Mouse (Mus musculus): ENCODE measurements around the gene Adam8. TPM values are rescaled to one million over a fixed set of nuclear protein-coding genes. Genes with fewer than 3 reads are reported as not detected.
A peak's percentile ranks its signal among the peaks of the same experiment; 100 is the strongest.

The Adam8 gene
- polyA plus RNA-seq, 1 experiment from 2014 or later: 3.0 TPM

GRCm38 (mm10) chr7:140007781-140008180, 15.4 kb upstream of the Adam8 start:
- Histone ChIP-seq H3K36me3 (ENCODE audit: control insufficient read depth, insufficient read depth, low read length) (peaks cover 10% of the 10 kb centered on the region), H3K27ac (ENCODE audit: low read depth, low read length) (no peak overlapping the region), H3K4me3 (ENCODE audit: low read depth, low read length) (no peak overlapping the region), H3K9me3 (ENCODE audit: control insufficient read depth, low read length) (no peaks in the 10 kb centered on the region), H3K4me2 (ENCODE audit: low read depth, low read length, severe bottlenecking) (no peak overlapping the region), H3K9ac (ENCODE audit: low read length) (no peak overlapping the region), H3K4me1 (replicated peaks; ENCODE audit: control insufficient read depth, insufficient read depth, low read length) (no peaks in the 10 kb centered on the region), H3K27me3 (ENCODE audit: control insufficient read depth, insufficient read depth, low read length) (no peaks in the 10 kb centered on the region)
- no peak for DNase-seq (ENCODE audit: low spot score)
- 94% methylated on average over 9 of the region's 9 CpGs for WGBS
- ATAC-seq (replicated peaks; ENCODE audit: low FRiP score): no peak

DNA sequence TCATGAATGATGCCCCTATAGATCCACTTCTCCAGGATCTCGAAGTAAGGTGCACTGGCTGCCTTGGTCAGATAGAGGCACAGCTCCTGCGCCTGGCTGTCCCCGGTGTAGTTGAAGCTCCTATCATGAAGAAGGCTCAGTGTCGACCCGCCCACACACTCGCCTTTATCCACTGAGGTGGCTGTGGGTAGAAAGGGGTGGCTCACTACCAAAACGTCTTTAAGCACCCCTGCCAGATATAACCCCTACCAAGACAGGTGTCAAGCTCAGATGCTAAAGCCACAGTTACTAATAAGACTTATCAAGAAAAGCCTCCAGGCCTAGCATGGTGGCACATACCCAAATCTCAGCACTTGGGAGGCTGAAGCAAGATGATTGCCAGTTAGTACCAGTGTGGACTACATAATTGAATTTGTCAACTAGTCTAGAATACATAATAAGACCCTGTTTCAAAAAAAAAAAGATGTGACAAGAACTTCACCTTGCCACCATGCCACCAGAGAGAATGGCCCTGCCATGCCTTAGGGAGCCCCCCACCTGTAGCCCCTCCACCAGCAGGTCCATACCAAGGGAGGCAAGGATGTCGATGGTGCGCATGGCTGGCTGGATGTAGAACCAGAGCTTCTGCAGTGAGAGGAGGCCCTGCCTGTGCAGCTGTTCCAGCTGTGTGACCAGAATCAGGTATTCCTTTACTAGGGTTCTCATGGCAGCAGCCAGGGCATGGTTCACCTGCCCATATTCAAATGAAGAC, 14.7 kb upstream of the Adam8 start:
- Histone ChIP-seq H3K9me3 (ENCODE audit: control insufficient read depth, low read length) (no peaks in the 10 kb centered on the region), H3K9ac (ENCODE audit: low read length) (no peak overlapping the region), H3K27me3 (ENCODE audit: control insufficient read depth, insufficient read depth, low read length) (no peaks in the 10 kb centered on the region), H3K36me3 (ENCODE audit: control insufficient read depth, insufficient read depth, low read length) (peaks cover 10% of the 10 kb centered on the region), H3K4me3 (ENCODE audit: low read depth, low read length) (no peak overlapping the region), H3K4me1 (replicated peaks; ENCODE audit: control insufficient read depth, insufficient read depth, low read length) (no peaks in the 10 kb centered on the region), H3K27ac (ENCODE audit: low read depth, low read length) (no peak overlapping the region), H3K4me2 (ENCODE audit: low read depth, low read length, severe bottlenecking) (no peak overlapping the region)
- no peak for ATAC-seq (replicated peaks; ENCODE audit: low FRiP score)
- 93% methylated on average over 9 of the region's 9 CpGs for WGBS
- peak; percentile 30 for DNase-seq (ENCODE audit: low spot score)

DNA sequence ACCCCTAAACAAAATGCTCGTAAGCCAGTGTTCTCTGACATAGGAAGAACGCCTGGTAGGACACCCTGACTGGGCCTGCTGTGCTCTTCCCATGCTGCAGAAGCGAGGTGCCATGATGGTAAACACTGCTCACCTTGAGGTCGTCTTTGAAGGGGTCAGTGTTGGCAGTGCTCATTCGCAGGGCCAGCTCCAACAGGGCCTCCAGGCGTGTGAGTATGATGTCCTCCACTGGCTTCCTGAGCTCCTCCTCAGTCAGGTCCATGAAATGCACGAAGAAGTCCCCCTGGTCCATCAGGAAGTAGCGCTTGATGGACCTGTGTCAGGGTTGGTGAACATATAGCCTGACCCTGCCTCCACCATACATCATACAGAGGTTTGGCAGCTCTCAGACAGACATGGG, 12.3 kb upstream of the Adam8 start:
- H3K9ac ChIP-seq (ENCODE audit: low read length): no peak overlapping the region
- no peaks in the 10 kb centered on the region for H3K27me3 ChIP-seq (ENCODE audit: control insufficient read depth, insufficient read depth, low read length)
- H3K4me2 ChIP-seq (ENCODE audit: low read depth, low read length, severe bottlenecking): no peak overlapping the region
- no peak for ATAC-seq (replicated peaks; ENCODE audit: low FRiP score)
- H3K27ac ChIP-seq (ENCODE audit: low read depth, low read length): no peak overlapping the region
- H3K4me3 ChIP-seq (ENCODE audit: low read depth, low read length): no peak overlapping the region
- peaks cover 21% of the 10 kb centered on the region for H3K36me3 ChIP-seq (ENCODE audit: control insufficient read depth, insufficient read depth, low read length)
- 88% methylated on average over 8 of the region's 8 CpGs for WGBS
- no peaks in the 10 kb centered on the region for H3K9me3 ChIP-seq (ENCODE audit: control insufficient read depth, low read length)
- DNase-seq (ENCODE audit: low spot score): no peak
- H3K4me1 ChIP-seq (replicated peaks; ENCODE audit: control insufficient read depth, insufficient read depth, low read length): no peaks in the 10 kb centered on the region

GRCm38 (mm10) chr7:140001086-140001740, 8.9 kb upstream of the Adam8 start:
- ATAC-seq (replicated peaks; ENCODE audit: low FRiP score): no peak
- Histone ChIP-seq H3K36me3 (ENCODE audit: control insufficient read depth, insufficient read depth, low read length) (peaks cover 28% of the 10 kb centered on the region), H3K27me3 (ENCODE audit: control insufficient read depth, insufficient read depth, low read length) (no peaks in the 10 kb centered on the region), H3K27ac (ENCODE audit: low read depth, low read length) (no peak overlapping the region), H3K4me2 (ENCODE audit: low read depth, low read length, severe bottlenecking) (no peak overlapping the region), H3K9ac (ENCODE audit: low read length) (no peak overlapping the region), H3K4me1 (replicated peaks; ENCODE audit: control insufficient read depth, insufficient read depth, low read length) (no peaks in the 10 kb centered on the region), H3K9me3 (ENCODE audit: control insufficient read depth, low read length) (no peaks in the 10 kb centered on the region), H3K4me3 (ENCODE audit: low read depth, low read length) (no peak overlapping the region)
- 45% methylated on average over 12 of the region's 12 CpGs for WGBS
- DNase-seq (ENCODE audit: low spot score): no peak

- Histone ChIP-seq H3K9ac (ENCODE audit: low read length) (no peak overlapping the region), H3K27ac (ENCODE audit: low read depth, low read length) (no peak overlapping the region), H3K27me3 (ENCODE audit: control insufficient read depth, insufficient read depth, low read length) (no peaks in the 10 kb centered on the region), H3K4me1 (replicated peaks; ENCODE audit: control insufficient read depth, insufficient read depth, low read length) (no peaks in the 10 kb centered on the region), H3K4me3 (ENCODE audit: low read depth, low read length) (no peak overlapping the region), H3K36me3 (ENCODE audit: control insufficient read depth, insufficient read depth, low read length) (peaks cover 21% of the 10 kb centered on the region), H3K9me3 (ENCODE audit: control insufficient read depth, low read length) (no peaks in the 10 kb centered on the region), H3K4me2 (ENCODE audit: low read depth, low read length, severe bottlenecking) (no peak overlapping the region)
- 95% methylated on average over 13 of the region's 13 CpGs for WGBS
- ATAC-seq (replicated peaks; ENCODE audit: low FRiP score) (no peak), DNase-seq (ENCODE audit: low spot score) (no peak)
Measured at GRCm38 (mm10) chr7:139998691-139999350, 6.5 kb upstream of the Adam8 start.

DNA sequence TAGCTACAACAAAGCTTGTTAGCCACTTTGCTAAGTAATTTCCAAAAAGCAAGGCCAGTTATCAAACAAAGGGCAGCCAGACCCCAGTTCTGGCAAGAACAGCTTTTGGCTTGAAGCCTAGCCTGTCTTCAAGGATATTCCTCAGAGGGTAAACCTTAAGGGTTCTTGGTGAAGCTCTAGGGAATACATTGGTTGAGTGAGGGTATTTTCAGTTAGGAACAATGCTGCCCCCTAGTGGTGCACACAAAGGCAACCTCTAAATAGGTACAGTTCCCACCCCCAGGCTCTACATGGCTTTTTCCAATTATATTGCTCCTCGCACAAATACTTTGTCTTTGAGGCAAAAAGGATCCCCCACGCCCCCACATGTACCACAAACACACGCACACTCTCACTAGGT, 2.3 kb upstream of the Adam8 start:
- no peak overlapping the region for H3K4me3 ChIP-seq (ENCODE audit: low read depth, low read length)
- H3K27me3 ChIP-seq (ENCODE audit: control insufficient read depth, insufficient read depth, low read length): no peaks in the 10 kb centered on the region
- H3K4me1 ChIP-seq (replicated peaks; ENCODE audit: control insufficient read depth, insufficient read depth, low read length): no peaks in the 10 kb centered on the region
- ATAC-seq (replicated peaks; ENCODE audit: low FRiP score) (no peak), DNase-seq (ENCODE audit: low spot score) (peak; percentile 74)
- no peak overlapping the region for H3K9ac ChIP-seq (ENCODE audit: low read length)
- no peak overlapping the region for H3K27ac ChIP-seq (ENCODE audit: low read depth, low read length)
- H3K9me3 ChIP-seq (ENCODE audit: control insufficient read depth, low read length): no peaks in the 10 kb centered on the region
- H3K4me2 ChIP-seq (ENCODE audit: low read depth, low read length, severe bottlenecking): no peak overlapping the region
- 27% methylated on average over 3 of the region's 3 CpGs for WGBS
- H3K36me3 ChIP-seq (ENCODE audit: control insufficient read depth, insufficient read depth, low read length): peaks cover 10% of the 10 kb centered on the region

DNA sequence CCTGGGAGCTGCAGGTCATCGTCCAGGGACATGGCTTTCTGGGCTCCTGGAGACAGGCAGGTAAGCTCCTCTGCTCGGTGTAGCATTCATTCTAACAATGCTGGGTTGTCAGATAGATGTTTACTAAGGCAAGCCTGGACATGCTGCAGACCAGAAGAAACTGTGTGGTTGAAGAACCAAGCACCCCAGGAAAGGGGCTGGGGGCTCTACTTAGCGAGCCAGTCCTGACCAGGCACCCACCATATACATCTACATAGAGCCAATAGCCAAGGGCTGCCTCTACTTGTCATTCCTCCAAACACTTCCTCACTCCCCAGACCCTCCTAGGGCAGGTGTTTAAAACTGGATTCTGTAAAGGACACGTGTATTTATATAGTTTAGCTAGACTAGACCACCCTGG, 1.8 kb upstream of the Adam8 start:
- Histone ChIP-seq H3K4me2 (ENCODE audit: low read depth, low read length, severe bottlenecking) (no peak overlapping the region), H3K27ac (ENCODE audit: low read depth, low read length) (no peak overlapping the region), H3K9ac (ENCODE audit: low read length) (no peak overlapping the region), H3K4me1 (replicated peaks; ENCODE audit: control insufficient read depth, insufficient read depth, low read length) (no peaks in the 10 kb centered on the region), H3K36me3 (ENCODE audit: control insufficient read depth, insufficient read depth, low read length) (peaks cover 10% of the 10 kb centered on the region), H3K4me3 (ENCODE audit: low read depth, low read length) (no peak overlapping the region), H3K9me3 (ENCODE audit: control insufficient read depth, low read length) (no peaks in the 10 kb centered on the region), H3K27me3 (ENCODE audit: control insufficient read depth, insufficient read depth, low read length) (no peaks in the 10 kb centered on the region)
- no peak for ATAC-seq (replicated peaks; ENCODE audit: low FRiP score)
- DNase-seq (ENCODE audit: low spot score): no peak
- 78% methylated on average over 4 of the region's 4 CpGs for WGBS

DNA sequence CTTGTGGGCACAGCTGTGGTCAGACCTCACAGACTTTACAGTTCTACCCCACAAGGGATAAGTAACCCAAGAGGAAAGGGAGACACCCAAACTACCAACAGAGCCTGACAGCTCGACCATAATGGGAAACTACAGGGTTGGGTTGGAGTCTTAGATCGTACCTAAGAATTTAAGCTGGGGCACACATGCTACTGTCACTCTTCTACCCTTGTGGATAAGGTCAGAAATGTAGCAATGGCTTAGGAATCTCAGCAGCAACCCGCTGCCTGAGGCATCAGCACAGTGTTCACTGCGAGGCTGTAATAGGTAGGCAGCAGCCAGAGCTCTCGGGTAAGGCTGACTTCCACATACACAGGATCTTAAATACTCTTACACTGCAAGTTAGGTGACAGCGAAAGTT, 1.2 kb upstream of the Adam8 start:
- WGBS: 93% methylated on average over 6 of the region's 6 CpGs
- ATAC-seq (replicated peaks; ENCODE audit: low FRiP score) (no peak), DNase-seq (ENCODE audit: low spot score) (no peak)
- H3K4me1 ChIP-seq (replicated peaks; ENCODE audit: control insufficient read depth, insufficient read depth, low read length): no peaks in the 10 kb centered on the region
- no peaks in the 10 kb centered on the region for H3K9me3 ChIP-seq (ENCODE audit: control insufficient read depth, low read length)
- no peak overlapping the region for H3K9ac ChIP-seq (ENCODE audit: low read length)
- H3K4me3 ChIP-seq (ENCODE audit: low read depth, low read length): no peak overlapping the region
- H3K27me3 ChIP-seq (ENCODE audit: control insufficient read depth, insufficient read depth, low read length): no peaks in the 10 kb centered on the region
- H3K4me2 ChIP-seq (ENCODE audit: low read depth, low read length, severe bottlenecking): no peak overlapping the region
- H3K27ac ChIP-seq (ENCODE audit: low read depth, low read length): no peak overlapping the region
- peaks cover 10% of the 10 kb centered on the region for H3K36me3 ChIP-seq (ENCODE audit: control insufficient read depth, insufficient read depth, low read length)
